Mouse (Mus musculus) heart, embryonic 16.5 days (tissue): ENCODE data around the gene Kcnc1. TPM values are rescaled to one million over a fixed set of nuclear protein-coding genes. Genes with fewer than 3 reads are reported as not detected.

Experiments used
- polyA plus RNA-seq: library from polyadenylated mRNA; unstranded; fragments of >200 nt; fragmentation: Nextera tagmentation; extraction: Ambion mirVana; gene quantifications from 2 replicates; pipeline ENCODE4 v1.2.1, GENCODE M21; 2015

Kcnc1 gene
- polyA plus RNA-seq, 1 experiment from 2014 or later = not detected

Other genes starting within 250 kb of the Kcnc1 start
- 26.3 and 32.3 TPM in 2 replicates for gene Abcc8, start 216.5 kb upstream of the Kcnc1 start, polyA plus RNA-seq
- 2.5 and 2.7 TPM in 2 replicates for gene Ush1c, start 158.0 kb upstream of the Kcnc1 start, polyA plus RNA-seq
- 0.02 TPM in 1 of 2 replicates, not detected in the other for gene Otog, start 155.5 kb upstream of the Kcnc1 start, polyA plus RNA-seq
- gene Myod1, start 20.0 kb upstream of the Kcnc1 start, polyA plus RNA-seq = 0.22 and 0.43 TPM in 2 replicates
- gene Sergef, start 243.3 kb downstream of the Kcnc1 start, polyA plus RNA-seq = 11.0 and 11.4 TPM in 2 replicates